Mouse (Mus musculus) heart, adult 2 months (tissue): ENCODE data around the gene Napepld.

ENCODE experiments used
- CTCF ChIP-seq: fragments of 200-600 bp; IDR thresholded peaks from 2 replicates; pipeline ENCODE4 v1.8.1; 2022; ENCODE audit warnings: antibody characterized with exemption, mild to moderate bottlenecking, moderate library complexity
- EP300 ChIP-seq: fragments of 200-500 bp; IDR thresholded peaks from 2 replicates; pipeline ENCODE4 v1.6.1; 2011; ENCODE audit warnings: low read depth, low read length, control low read depth; ENCODE audit not compliant: insufficient read depth
- POLR2A ChIP-seq: fragments of 200-500 bp; IDR thresholded peaks from 2 replicates; pipeline ENCODE4 v1.6.1; 2011; ENCODE audit warnings: mild to moderate bottlenecking, low read depth, low read length, control low read depth; ENCODE audit not compliant: insufficient read depth

DNA sequence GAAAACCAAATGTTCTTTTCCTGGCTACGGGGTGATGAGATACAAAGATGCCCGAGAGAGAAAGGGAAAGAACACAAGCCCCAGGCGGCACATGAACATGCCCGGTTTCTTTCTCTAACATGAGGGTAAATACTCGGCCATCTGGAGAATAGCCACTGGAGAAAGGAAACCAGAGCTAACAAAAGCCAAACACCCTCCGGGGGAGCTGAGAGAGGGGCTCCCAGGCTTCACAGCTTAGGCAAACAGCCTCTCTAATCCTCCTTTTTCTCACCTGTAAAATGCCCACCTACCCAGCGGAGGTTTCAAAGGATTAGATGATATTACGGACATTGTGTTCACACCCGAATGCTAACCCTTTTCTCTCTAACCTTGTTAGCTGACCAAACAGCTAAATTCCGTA is 16.2 kb downstream of the Napepld start:
- TF ChIP-seq EP300 (no peak), CTCF (no peak), POLR2A (no peak)
